Mouse (Mus musculus) embryo, embryonic 11.5 days (tissue): ENCODE results near the gene Prkg2.

Source experiments
- DNase-seq: peaks from one replicate; pipeline ENCODE4 v3.0.0-alpha.2; 2012; ENCODE audit warnings: low read depth, low spot score

The Prkg2 gene

GRCm38 (mm10) chr5:99036596-99037441, at the start of gene Prkg2:
TSS of gene Prkg2 (minus strand) at chr5:99037351.
- peak; percentile 13 for DNase-seq

- peak; percentile 29 for DNase-seq
These were observed 46.8 kb upstream of the Prkg2 start for GRCm38 (mm10) chr5:99083955-99084354.

GRCm38 (mm10) chr5:99078375-99078774, 41.2 kb upstream of the Prkg2 start:
- no peak for DNase-seq

- no peak for DNase-seq
These were observed 31.2 kb upstream of the Prkg2 start for GRCm38 (mm10) chr5:99068391-99068790.

GRCm38 (mm10) chr5:99062582-99062981, 25.4 kb upstream of the Prkg2 start:
- no peak for DNase-seq

- DNase-seq = no peak
These were observed 1.9 kb upstream of the Prkg2 start for GRCm38 (mm10) chr5:99039021-99039420.

- no peak for DNase-seq
These were observed 276 bp upstream of the Prkg2 start for GRCm38 (mm10) chr5:99037442-99037811.

GRCm38 (mm10) chr5:99035961-99036360, 1.2 kb downstream of the Prkg2 start:
- no peak for DNase-seq

- DNase-seq = no peak
These were observed 5.5 kb downstream of the Prkg2 start for GRCm38 (mm10) chr5:99031551-99032149.

- no peak for DNase-seq
These were observed 10.8 kb downstream of the Prkg2 start for GRCm38 (mm10) chr5:99026343-99026742.

GRCm38 (mm10) chr5:99019709-99020108, 17.4 kb downstream of the Prkg2 start:
- DNase-seq = no peak

GRCm38 (mm10) chr5:99015140-99015539, 22.0 kb downstream of the Prkg2 start:
- DNase-seq = no peak

GRCm38 (mm10) chr5:99010448-99011151, 26.6 kb downstream of the Prkg2 start:
- no peak for DNase-seq

GRCm38 (mm10) chr5:98998104-98998503, 39.0 kb downstream of the Prkg2 start:
- no peak for DNase-seq

GRCm38 (mm10) chr5:98995767-98996166, 41.4 kb downstream of the Prkg2 start:
- DNase-seq = no peak

- no peak for DNase-seq
These were observed 45.6 kb downstream of the Prkg2 start for GRCm38 (mm10) chr5:98991600-98991999.

- no peak for DNase-seq
These were observed 49.5 kb downstream of the Prkg2 start for GRCm38 (mm10) chr5:98987634-98988033.

- DNase-seq = no peak
These were observed 50.0 kb downstream of the Prkg2 start for GRCm38 (mm10) chr5:98987116-98987515.

GRCm38 (mm10) chr5:98986459-98986858, 50.7 kb downstream of the Prkg2 start:
- DNase-seq = no peak

- no peak for DNase-seq
These were observed 51.1 kb downstream of the Prkg2 start for GRCm38 (mm10) chr5:98986011-98986410.

- DNase-seq = no peak
These were observed 52.1 kb downstream of the Prkg2 start for GRCm38 (mm10) chr5:98985077-98985476.

- DNase-seq = no peak
These were observed 55.8 kb downstream of the Prkg2 start for GRCm38 (mm10) chr5:98981304-98981703.

GRCm38 (mm10) chr5:98978316-98978715, 58.8 kb downstream of the Prkg2 start:
- no peak for DNase-seq
